ENCODE assay signal across 17 mouse cellular contexts in genomic region chr19:42666906-42667305, GRCm38 (mm10). TPM values are rescaled to one million over a fixed set of nuclear protein-coding genes. Genes with fewer than 3 reads are reported as not detected.
"Had no signal": no experiment of that assay in that cellular context is flagged by ENCODE, and none has a peak within 500 bp of the region (broad histone marks: within the 10 kb centered on the region; RNA-seq: fewer than 3 reads in every experiment).

No protein-coding gene starts in this region.

- H3K36me3 ChIP-seq: midbrain, embryonic 10.5 days; midbrain, embryonic 12.5 days; neural tube, embryonic 12.5 days; stomach, embryonic 15.5 days had no signal

- H3K9ac ChIP-seq: lung, embryonic 14.5 days; midbrain, embryonic 12.5 days; neural tube, embryonic 12.5 days; stomach, embryonic 15.5 days had no signal

- H3K9me3 ChIP-seq: midbrain, embryonic 10.5 days; midbrain, embryonic 12.5 days; neural tube, embryonic 12.5 days; stomach, embryonic 15.5 days had no signal

- H3K4me1 ChIP-seq: midbrain, embryonic 12.5 days; stomach, embryonic 15.5 days had no signal

- H3K4me3 ChIP-seq: midbrain, embryonic 10.5 days; midbrain, embryonic 12.5 days; neural tube, embryonic 12.5 days; stomach, embryonic 15.5 days had no signal

- H3K27ac ChIP-seq: midbrain, embryonic 10.5 days; midbrain, embryonic 12.5 days; neural tube, embryonic 12.5 days; stomach, embryonic 15.5 days; stomach, postnatal 0 days had no signal

- H3K27me3 ChIP-seq: stomach, embryonic 15.5 days had no signal

- H3K4me2 ChIP-seq: lung, embryonic 14.5 days; midbrain, embryonic 12.5 days; neural tube, embryonic 12.5 days; stomach, embryonic 15.5 days had no signal

- DNase-seq: lung, adult 18-20 months; lung, embryonic 14.5 days; lung, postnatal 10 days; lung, postnatal 4 days; right cerebral cortex, postnatal 14 days; thymus, adult 2 months; thymus, postnatal 25 days; thymus, postnatal 4 days had no signal

RNA-seq across cellular contexts. Expression of gene Loxl4, which starts 54.3 kb away (rescaled TPM):
- total RNA-seq: megakaryocyte, adult 5-6 weeks; megakaryocyte-erythroid progenitor cell, adult 5-6 weeks; monocyte, adult 5-6 weeks; neutrophil, adult 5-6 weeks had no signal
